8 mouse cellular contexts compared by ENCODE assay signal in genomic region chr2:6463772-6464661, GRCm38 (mm10).
DNase-seq lines count a peak whose midpoint lies in the region; ATAC-seq and TF ChIP-seq lines count a peak whose summit lies in the region.

No protein-coding gene starts in this region.

- no peaks in the 10 kb centered on the region for H3K9me3 ChIP-seq in forebrain, embryonic 11.5 days (ENCODE audit: control insufficient read depth, low read length)
- H3K9me3 ChIP-seq in forebrain, embryonic 10.5 days, result peaks cover 4% of the 10 kb centered on the region; the same call in 1 of the 2 replicates
- H3K9me3 ChIP-seq in midbrain, embryonic 15.5 days, result no peaks in the 10 kb centered on the region

- no peak for TF ChIP-seq POLR2A in heart, adult 2 months (IDR thresholded peaks at IDR 0.05; ENCODE audit: insufficient read depth, low read depth, low read length)

- no peak overlapping the region for H3K27ac ChIP-seq in forebrain, embryonic 11.5 days (ENCODE audit: low read depth, low read length)
- H3K27ac ChIP-seq in forebrain, embryonic 10.5 days, result no peak overlapping the region
- peak overlapping the region; percentile 74 for H3K27ac ChIP-seq in heart, adult 2 months
- H3K27ac ChIP-seq in midbrain, embryonic 15.5 days, result peak overlapping the region; percentile 49

- no peaks in the 10 kb centered on the region for H3K27me3 ChIP-seq in forebrain, embryonic 11.5 days (ENCODE audit: control insufficient read depth, insufficient read depth, low read length)
- no peaks in the 10 kb centered on the region for H3K27me3 ChIP-seq in forebrain, embryonic 10.5 days (ENCODE audit: poor library complexity, severe bottlenecking)
- no peaks in the 10 kb centered on the region for H3K27me3 ChIP-seq in heart, adult 2 months (ENCODE audit: control insufficient read depth, insufficient read depth, low read length)
- H3K27me3 ChIP-seq in midbrain, embryonic 15.5 days (replicated peaks), result no peaks in the 10 kb centered on the region

- TF ChIP-seq EP300 in heart, adult 2 months (IDR thresholded peaks at IDR 0.05; ENCODE audit: insufficient read depth, low read depth, low read length), result no peak

- no peak overlapping the region for H3K9ac ChIP-seq in forebrain, embryonic 11.5 days (ENCODE audit: low read length)
- no peak overlapping the region for H3K9ac ChIP-seq in heart, adult 2 months (ENCODE audit: low read depth, low read length)
- no peak overlapping the region for H3K9ac ChIP-seq in midbrain, embryonic 15.5 days

- H3K4me3 ChIP-seq in forebrain, embryonic 11.5 days (ENCODE audit: low read depth, low read length), result no peak overlapping the region
- no peak overlapping the region for H3K4me3 ChIP-seq in forebrain, embryonic 10.5 days
- peak overlapping the region; percentile 31 for H3K4me3 ChIP-seq in heart, adult 2 months
- H3K4me3 ChIP-seq in midbrain, embryonic 15.5 days, result no peak overlapping the region

- H3K4me1 ChIP-seq in forebrain, embryonic 11.5 days (replicated peaks; ENCODE audit: control insufficient read depth, insufficient read depth, low read length), result no peaks in the 10 kb centered on the region; the same call in 1 of the 2 replicates
- peaks cover 13% of the 10 kb centered on the region for H3K4me1 ChIP-seq in forebrain, embryonic 10.5 days
- peaks cover 3% of the 10 kb centered on the region for H3K4me1 ChIP-seq in heart, adult 2 months (ENCODE audit: control insufficient read depth, insufficient read depth, low read length)
- peaks cover 4% of the 10 kb centered on the region; the same call in 1 of the 2 replicates for H3K4me1 ChIP-seq in midbrain, embryonic 15.5 days

- no peaks in the 10 kb centered on the region for H3K36me3 ChIP-seq in forebrain, embryonic 11.5 days (ENCODE audit: control insufficient read depth, insufficient read depth, low read length)
- H3K36me3 ChIP-seq in forebrain, embryonic 10.5 days (replicated peaks), result no peaks in the 10 kb centered on the region
- H3K36me3 ChIP-seq in heart, adult 2 months (ENCODE audit: control insufficient read depth, insufficient read depth, low read length), result no peaks in the 10 kb centered on the region
- H3K36me3 ChIP-seq in midbrain, embryonic 15.5 days (replicated peaks), result no peaks in the 10 kb centered on the region

- DNase-seq in forebrain, embryonic 11.5 days (ENCODE audit: low spot score), result no peak
- no peak for DNase-seq in forebrain, embryonic 10.5 days (ENCODE audit: extremely low spot score, low spot score)
- peak in 1 of 2 experiments; percentile 56 for DNase-seq in heart, adult 2 months
- peak; percentile 37 to 41 for DNase-seq in kidney, adult 8-10 months
- DNase-seq in spleen, adult 12 weeks (ENCODE audit: low spot score), result no peak
- no peak for DNase-seq in thymus, postnatal 10 days (ENCODE audit: low spot score in 2 of 2)
- DNase-seq in embryo, embryonic 9.5 days (ENCODE audit: extremely low spot score), result no peak

- H3K4me2 ChIP-seq in forebrain, embryonic 11.5 days (ENCODE audit: low read depth, low read length, severe bottlenecking), result no peak overlapping the region
- no peak overlapping the region for H3K4me2 ChIP-seq in midbrain, embryonic 15.5 days

- 58% methylated on average over 10 of the region's 10 CpGs for WGBS in forebrain, embryonic 11.5 days
- WGBS in forebrain, embryonic 10.5 days, result 87% methylated on average over 10 of the region's 10 CpGs
- WGBS in heart, adult 2 months, result 15% methylated on average over 10 of the region's 10 CpGs
- 32% methylated on average over 10 of the region's 10 CpGs for WGBS in midbrain, embryonic 15.5 days

- intact Hi-C loops in heart, adult 2 months (cut with DNase I), result no loop called here

- no peaks in the 10 kb centered on the region for H3K79me2 ChIP-seq in heart, adult 2 months (replicated peaks; ENCODE audit: control insufficient read depth, insufficient read depth, low read length)

- TF ChIP-seq CTCF in heart, adult 2 months (IDR thresholded peaks at IDR 0.05), result no peak

- ATAC-seq in forebrain, embryonic 11.5 days (replicated peaks; ENCODE audit: low FRiP score), result peak; percentile 72
- peak; percentile 77 for ATAC-seq in midbrain, embryonic 15.5 days (replicated peaks)

Comparison
In these comparisons a context has a peak if more than half of its experiments do, and no peak if none do; other contexts are left out.
1. DNase-seq: peak in kidney, adult 8-10 months (2 of 2); none in forebrain, embryonic 11.5 days (single experiment), forebrain, embryonic 10.5 days (single experiment), spleen, adult 12 weeks (single experiment), thymus, postnatal 10 days (0 of 2) and embryo, embryonic 9.5 days (single experiment).
2. H3K27ac ChIP-seq: peak in heart, adult 2 months (single experiment) and midbrain, embryonic 15.5 days (single experiment); none in forebrain, embryonic 11.5 days (single experiment) and forebrain, embryonic 10.5 days (single experiment).